Mouse (Mus musculus) frontal cortex, adult 2 months (tissue): ENCODE data around the gene Hmga1b. TPM values are rescaled to one million over a fixed set of nuclear protein-coding genes. Genes with fewer than 3 reads are reported as not detected.
A peak's percentile ranks its signal among the peaks of the same experiment; 100 is the strongest.
"Not testable (repeated sequence)": the region's sequence is repeated elsewhere in the genome, so short reads cannot be mapped to it uniquely, and the experiment has no call there.

Experiments
- DNase-seq, 2 experiments: peaks; one replicate each; pipeline ENCODE4 v3.0.0; 2022; ENCODE audit warnings: low spot score in 1 of 2; ENCODE audit errors: extremely low spot score in 1 of 2
- polyA plus RNA-seq: library from polyadenylated mRNA; depleted of rRNA; stranded (reverse); fragments of >200 nt; gene quantifications from 2 replicates; pipeline ENCODE4 v1.2.3, GENCODE M21; 2012

Gene Hmga1b
- polyA plus RNA-seq, 1 experiment = 2.2 TPM

DNA sequence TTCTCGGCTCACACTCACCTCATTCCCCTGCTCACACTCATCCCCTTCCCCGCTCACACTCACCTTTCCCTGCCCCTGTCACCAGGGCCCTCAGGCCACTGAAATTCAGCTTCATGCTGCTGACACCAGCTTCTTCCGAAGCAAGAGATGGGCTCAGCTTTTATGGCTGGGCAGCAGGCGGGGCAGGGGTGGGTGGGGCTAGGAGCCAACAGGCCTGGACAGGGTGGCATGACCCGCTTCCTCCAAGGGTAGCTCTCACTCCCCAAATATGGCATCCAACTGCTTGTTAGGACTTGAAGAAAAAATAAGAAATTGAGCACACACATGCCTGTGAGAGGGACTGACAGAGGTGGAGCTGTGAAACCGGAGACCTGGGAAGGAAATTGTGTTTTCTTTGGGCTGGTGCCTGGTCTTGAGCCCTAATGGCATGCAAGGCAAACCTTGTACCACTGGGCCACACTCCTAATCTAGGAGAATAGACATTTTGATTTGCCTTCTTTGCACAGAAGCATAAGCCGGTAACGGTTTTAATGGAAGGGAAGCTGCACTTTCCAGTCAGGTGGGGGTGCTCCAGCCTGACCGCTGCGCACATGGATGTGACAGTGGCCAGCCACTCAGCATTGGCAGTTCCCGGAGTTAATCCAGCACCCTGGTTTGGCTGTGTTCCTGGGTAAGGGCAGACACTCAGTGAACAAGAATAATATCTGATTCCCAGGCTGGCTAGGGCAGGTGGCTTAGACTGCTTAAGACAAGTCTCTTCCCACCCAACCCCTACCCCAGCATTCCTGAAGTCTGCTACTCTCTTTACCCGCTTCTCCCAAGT, 30.5 kb upstream of the Hmga1b start, which contains the start of gene Cbr2:
TSS of gene Cbr2 (minus strand) at position 257 of the 823 bp plus-strand sequence.
- DNase-seq = no peak

GRCm38 (mm10) chr11:120733521-120733920, 29.1 kb upstream of the Hmga1b start:
- DNase-seq = no peak

GRCm38 (mm10) chr11:120736424-120736823, 26.2 kb upstream of the Hmga1b start:
- DNase-seq = no peak

DNA sequence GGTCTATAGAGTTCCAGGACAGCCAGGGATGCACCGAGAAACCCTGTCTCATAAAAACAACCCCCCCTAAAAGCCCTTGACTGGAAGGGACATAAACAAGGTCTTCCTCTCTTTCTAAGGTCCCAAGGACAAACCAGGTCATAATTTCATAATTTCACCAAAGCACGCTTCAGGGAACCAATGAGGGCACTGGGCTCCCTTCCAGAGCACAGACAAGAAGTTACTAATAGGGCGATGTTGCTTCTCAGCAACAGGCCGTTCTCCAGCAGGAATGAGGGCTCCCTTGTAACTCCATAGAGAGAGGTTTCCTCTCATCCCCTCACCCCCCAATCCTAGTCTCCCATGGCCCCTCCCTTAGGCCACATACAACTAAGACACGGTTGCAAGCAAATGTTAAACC, 21.6 kb upstream of the Hmga1b start:
- DNase-seq = no peak

DNA sequence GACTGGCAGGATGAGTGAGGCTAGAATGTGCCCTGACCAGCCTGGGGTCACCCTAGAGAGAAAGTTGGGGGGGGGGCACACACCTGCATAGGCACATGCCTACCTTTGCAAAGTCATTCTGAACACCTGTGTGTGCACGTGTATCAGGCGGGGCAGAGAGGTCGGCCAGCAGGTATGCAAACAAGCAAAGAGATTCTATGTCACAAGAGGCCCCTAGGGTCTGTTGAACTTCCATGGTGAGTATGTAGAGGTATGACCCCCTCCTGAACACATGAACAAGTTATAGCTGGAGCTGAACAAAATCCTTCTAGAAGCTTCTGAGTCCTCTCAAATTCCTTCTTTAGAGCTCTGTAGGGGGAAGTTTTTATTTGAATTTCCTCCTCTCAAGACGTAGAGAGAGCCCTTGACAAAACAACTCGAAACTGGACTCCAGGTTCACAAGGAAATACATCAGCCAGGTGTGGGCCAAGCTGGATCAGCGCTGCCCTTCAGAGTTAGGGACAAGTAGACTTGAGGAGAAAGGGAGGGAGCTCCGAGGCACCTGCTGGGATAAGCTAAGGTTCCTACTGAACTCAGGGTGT, 18.4 kb upstream of the Hmga1b start:
- DNase-seq = no peak

DNA sequence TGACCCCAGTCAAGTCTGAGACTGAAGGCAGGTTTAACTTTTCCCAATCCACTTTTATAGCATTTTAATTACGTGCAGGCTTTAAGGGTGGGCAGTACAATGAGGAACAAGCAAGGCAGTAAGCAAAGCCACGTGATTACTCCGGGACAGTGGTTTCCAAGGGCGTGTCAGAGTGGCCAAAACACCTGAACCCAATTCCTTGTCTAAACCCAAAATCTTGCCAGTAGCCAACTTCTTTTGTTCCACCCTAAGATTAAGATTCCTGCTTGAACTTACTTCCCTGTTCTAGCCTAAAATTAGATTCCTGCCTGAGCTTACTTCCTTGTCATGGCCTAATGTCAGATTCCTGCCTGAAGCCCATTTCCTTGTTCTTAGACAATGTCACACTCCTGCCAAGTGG, 14.6 kb upstream of the Hmga1b start:
- no peak for DNase-seq

DNA sequence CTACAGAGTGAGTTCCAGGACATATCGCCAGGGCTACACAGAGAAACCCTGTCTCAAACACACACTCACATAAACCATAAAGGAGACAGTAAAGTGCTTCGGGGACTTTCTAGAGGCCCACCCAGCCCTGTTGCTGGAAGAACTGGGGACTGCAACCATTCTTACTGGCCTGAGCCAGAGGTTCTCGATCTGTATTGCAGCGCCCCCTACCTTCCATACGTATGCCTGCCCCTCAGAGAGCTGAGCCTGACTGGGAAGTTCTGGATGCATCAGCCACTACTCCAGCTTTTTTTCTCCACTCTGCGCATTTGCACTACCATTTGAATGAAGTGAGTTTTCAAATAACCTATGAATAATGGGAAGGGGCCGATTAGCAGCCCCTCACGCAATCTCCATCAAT, 13.2 kb upstream of the Hmga1b start:
- peak in 1 of 2 experiments; percentile 35 for DNase-seq

DNA sequence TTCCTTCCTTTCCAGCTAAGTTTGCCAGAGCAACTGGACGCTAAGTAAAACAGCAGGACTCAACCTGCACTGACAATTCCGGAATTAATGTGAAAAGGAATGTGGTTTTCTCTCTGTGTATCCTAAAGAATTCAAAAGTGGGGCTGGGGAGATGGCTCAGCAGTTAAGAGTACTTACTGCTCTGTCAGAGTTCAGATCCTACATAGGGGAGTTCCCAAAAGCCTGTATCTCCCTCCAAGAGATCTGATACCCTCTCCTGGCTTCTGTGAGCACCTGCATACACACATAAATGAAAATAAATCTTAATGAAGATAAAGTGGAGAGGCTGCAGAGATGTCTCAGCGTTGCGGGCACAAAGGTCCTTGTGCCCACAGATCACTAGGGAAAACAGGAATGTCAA, 11.0 kb upstream of the Hmga1b start:
- no peak for DNase-seq

- no peak for DNase-seq
Measured at GRCm38 (mm10) chr11:120760236-120760635, 2.4 kb upstream of the Hmga1b start.

- DNase-seq = no peak
Measured at GRCm38 (mm10) chr11:120761811-120762671, 553 bp upstream of the Hmga1b start.

- DNase-seq = not testable (repeated sequence)
Measured at GRCm38 (mm10) chr11:120763121-120763999, 766 bp downstream of the Hmga1b start.

- DNase-seq = not testable (repeated sequence)
Measured at GRCm38 (mm10) chr11:120767023-120767422, 4.4 kb downstream of the Hmga1b start.

DNA sequence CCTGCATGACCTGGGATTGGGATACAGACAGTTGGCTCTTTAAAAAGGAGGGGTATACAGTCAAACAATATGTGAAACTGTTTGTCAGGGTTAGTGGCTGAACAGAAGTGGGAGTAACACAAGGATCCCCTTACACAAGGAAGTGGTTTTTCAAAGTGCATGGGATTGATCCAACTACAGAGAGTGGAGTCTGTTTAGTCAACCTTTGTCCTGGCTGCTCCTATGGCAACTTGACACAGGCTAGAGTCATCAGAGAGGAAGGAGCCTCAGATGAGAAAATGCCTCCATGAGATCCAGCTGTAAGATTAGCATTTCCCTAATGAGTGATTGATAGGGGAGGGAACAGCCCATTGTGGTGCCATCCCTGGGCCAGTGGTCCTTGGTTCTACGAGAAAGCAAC, 5.6 kb downstream of the Hmga1b start:
- DNase-seq = no peak

DNA sequence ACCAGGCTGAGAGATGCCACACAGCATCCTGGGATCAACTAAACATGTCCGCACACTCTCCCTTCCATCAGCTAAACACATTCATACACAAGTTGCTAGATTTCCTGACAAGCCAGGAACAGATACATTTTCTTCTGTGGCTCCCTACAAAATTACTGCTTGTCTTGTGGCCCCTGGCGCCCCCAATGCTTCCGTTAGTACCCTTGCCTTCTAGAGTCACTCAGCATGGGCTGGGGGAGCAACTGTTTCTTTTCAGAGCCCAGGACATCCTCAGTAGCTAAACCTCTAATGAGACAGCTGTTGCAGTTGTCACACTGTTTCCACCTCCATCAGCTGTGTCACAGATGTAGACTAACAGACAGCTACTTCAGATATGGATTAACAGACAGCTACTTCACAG, 10.2 kb downstream of the Hmga1b start:
- no peak for DNase-seq

- no peak for DNase-seq
Measured at GRCm38 (mm10) chr11:120773463-120774190, 11.0 kb downstream of the Hmga1b start.

GRCm38 (mm10) chr11:120775774-120776469, 13.3 kb downstream of the Hmga1b start:
- peak; percentile 78 to 99 for DNase-seq

DNA sequence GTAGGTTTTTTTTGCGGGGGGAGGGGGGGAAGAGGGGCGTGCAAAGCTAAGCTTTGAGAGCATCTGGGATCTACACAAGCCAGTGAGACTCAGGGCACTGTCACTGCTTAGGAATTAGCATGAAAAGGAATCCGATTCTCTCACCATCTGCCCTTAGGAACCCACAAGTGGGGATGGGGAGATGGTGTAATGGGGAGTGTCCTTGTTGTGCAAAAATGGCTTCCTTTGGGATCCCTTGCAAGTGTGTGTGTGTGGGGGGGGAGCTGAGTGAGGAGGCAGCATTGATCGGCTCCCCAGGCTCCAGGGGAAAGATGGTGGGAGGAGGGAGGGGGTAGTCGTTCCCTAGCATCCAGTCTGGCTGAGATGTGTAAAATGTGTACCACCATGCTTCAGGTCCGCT, 14.5 kb downstream of the Hmga1b start:
- no peak for DNase-seq

- no peak for DNase-seq
Measured at GRCm38 (mm10) chr11:120779876-120780275, 17.3 kb downstream of the Hmga1b start.

DNA sequence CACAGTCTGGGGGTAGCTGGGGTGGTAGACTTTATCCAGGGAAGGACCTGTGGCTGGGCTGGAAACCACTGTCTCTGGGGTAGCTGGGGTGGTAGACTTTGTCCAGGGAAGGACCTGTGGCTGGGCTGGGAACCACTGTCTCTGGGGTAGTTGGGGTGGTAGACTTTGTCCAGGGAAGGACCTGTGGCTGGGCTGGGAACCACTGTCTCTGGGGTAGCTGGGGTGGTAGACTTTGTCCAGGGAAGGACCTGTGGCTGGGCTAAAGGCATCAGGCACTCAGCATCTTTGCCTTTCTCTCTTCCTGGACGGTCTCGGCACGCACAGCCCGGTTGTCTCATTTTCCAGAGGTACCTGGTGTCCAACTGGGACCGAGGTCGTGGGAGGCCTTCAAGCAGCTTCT, 18.8 kb downstream of the Hmga1b start:
- not testable (repeated sequence) for DNase-seq
